Mouse (Mus musculus) frontal cortex, adult (tissue): ENCODE data around the gene Oaz2.
A peak's percentile ranks its signal among the peaks of the same experiment; 100 is the strongest.
"Not testable (repeated sequence)": the region's sequence is repeated elsewhere in the genome, so short reads cannot be mapped to it uniquely, and the experiment has no call there.

Experiments used
- ATAC-seq: cut with Nextera tagmentation; 2 replicates; pipeline ENCODE4 v1.9.2; 2017; ENCODE audit warnings: mild to moderate bottlenecking, moderate library complexity, mixed read lengths; ENCODE audit not compliant: low TSS enrichment

Oaz2 gene

DNA sequence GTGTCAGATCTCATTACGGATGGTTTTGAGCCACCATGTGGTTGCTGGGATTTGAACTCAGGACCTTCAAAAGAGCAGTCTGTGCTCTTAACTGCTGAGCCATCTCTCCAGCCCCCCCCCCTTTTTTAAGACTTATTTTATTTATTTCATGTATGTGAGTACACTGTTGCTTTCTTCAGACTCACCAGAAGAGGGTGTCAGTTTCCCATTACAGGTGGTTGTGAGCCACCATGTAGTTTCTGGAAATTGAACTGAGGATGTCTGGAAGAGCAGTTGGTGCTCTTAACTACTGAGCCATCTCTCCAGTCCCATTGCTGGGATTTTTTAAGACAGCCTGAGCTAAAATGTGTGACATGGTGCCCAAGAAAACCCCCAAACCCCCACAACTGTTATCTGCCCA lies 15.8 kb upstream of the Oaz2 start:
- not testable (repeated sequence) for ATAC-seq

DNA sequence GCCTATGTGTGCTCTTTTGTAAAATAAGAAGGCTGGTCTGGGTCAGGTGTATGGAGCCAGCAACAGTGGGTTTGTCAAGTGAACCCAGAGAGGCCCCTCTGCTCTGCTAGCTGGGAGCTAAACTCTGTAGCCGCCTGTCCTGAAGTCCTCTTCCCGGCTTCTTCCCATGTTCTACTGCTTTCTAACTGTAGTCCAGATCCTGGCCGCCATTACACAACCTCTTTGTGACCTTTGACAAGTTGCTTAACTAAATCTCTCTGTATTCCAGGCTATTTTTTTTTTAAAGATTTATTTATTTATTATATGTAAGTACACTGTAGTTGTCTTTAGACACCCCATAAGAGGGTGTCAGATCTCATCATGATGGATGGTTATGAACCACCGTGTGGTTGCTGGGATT lies 14.1 kb upstream of the Oaz2 start:
- no peak for ATAC-seq

DNA sequence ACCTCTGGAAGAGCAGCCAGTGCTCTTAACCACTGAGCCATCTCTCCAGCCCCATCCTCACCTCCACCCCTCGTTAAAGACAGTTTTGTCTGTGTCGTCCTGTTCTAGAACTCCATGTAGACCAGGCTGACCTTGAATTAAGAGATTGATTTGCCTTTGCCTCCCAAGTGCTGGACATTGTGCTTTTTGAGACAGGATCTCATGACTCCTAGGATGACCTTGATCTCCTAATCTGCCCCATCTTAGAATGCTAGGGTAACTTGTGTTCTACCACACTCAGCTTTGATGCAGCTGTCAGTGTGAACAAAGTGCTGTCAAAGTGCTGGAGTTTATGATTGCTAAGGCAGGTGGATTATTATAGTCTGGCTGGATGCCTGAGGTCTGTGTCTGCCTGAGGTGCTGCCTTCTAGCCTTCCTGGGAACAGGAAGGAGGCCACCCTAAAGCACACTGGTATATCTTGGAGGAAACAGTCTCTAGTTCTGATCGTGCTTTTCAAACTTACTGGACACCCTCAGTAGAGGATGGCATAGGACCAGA lies 13.0 kb upstream of the Oaz2 start:
- ATAC-seq: no peak

DNA sequence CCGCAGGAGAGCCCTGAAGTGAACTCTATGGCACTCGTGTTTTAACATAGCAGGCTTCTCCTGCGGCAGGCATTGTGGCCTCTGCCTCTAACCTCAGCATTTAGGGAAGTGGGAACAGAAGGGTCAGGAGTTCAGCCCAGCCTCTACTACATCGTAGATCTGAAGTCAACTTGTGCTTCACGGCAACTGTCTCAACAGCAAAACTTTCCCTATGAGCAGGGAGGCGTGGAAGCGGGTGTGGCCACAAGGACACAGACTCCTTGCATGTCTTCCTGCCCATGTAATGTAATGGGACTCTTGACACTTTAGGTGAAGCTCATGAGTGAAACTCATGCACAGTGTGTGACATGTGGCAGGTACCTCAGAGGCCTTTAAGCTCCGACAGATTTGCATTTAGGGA lies 12.3 kb upstream of the Oaz2 start:
- ATAC-seq: no peak

DNA sequence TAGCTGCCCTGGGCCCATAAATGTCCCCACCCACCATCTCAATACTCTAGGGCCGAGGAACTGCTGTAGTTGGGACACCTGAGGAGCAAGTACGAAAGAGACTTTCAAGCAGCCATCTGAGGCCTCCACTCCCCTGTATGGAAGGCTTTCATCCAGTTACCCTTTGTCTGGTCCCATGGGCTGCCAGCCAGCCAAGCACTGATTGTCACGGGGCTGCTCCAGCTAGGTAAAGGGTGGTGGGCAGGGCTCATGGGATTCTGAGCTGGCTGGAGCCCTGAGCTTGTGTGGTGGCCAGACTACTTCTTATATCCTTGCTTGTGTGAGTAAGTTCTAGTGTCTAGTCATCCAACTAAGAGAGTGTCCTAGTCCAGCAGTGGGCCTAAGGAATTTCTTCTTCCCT lies 10.6 kb upstream of the Oaz2 start:
- no peak for ATAC-seq

DNA sequence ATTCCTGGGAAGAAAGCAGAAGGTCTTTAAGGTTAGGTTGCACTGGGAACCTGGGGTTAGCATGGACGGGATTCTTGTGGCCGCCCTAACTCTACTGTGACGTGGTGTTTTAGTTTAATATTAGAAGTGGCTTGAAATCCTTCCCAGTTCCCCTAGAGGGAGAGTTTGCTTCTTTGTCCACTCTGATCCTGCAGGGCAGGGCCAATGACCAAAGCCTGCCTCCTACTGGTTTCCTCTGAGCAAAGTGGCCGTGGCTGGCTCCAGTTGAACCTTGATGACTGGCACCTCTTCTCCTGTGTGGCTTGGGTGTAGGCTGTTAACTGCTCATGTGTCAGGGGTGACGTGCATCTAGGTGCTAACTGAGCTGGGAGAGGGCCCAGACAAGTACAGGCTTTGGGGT lies 6.8 kb upstream of the Oaz2 start:
- no peak for ATAC-seq

DNA sequence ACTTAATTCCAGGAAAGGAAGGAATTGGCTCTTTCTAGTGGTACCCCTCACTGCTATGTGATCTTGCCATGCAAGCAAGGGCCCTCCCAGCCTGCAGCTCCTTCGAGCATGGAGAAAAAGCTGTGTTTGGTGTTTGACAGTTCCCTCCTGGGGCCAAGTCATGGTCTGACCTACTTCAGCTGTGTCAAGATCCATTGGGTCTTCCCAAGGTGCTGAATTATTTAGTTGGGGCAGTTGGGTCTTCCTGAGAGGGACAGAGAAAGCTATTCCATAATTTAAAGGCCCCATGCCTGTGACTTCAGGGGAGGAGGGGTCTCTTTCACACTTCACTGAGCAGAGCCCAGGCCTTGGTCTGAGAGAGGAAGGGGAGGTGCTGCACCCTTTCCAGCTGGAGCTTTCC lies 6.3 kb upstream of the Oaz2 start:
- ATAC-seq: no peak

DNA sequence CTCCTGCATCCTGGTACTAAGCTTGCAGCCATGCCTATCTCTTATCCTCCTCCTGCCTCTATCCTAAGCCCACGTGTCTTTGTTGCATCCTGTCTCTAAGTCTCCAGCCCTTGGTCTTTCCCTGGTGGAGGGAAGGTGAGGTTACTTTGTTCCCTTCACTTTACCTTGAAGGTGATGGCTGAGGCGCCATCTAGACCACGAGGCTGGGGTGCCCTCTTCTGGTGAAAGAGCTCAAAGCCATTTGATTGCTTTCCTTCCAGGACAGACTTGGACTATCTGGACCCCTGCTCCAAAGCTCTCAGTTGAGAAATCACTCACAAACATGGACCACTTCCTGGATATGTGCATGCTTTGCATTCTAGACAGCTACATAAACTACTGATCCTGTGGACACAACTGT lies 3.6 kb upstream of the Oaz2 start:
- peak; percentile 69; the same call in 1 of the 2 replicates for ATAC-seq

DNA sequence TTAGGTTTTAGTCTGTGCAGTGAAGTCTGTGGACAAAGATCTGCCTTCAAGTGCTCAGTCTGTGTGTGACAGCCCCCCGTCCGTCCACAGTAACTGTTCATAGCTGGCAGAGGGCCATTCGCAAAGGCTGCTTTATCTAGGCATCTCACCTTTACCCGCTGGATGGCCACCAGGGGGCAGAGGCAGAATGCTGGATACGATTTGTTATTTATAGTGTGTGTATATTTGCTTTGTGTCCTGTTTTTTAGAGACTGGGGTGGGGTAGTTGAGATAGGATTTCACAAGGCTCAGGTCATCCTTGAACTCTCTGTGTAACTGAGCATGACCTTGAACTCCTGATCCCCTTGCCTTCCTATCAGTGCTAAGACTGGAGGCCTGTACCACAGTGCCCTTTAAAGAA lies 1.8 kb upstream of the Oaz2 start:
- no peak for ATAC-seq

DNA sequence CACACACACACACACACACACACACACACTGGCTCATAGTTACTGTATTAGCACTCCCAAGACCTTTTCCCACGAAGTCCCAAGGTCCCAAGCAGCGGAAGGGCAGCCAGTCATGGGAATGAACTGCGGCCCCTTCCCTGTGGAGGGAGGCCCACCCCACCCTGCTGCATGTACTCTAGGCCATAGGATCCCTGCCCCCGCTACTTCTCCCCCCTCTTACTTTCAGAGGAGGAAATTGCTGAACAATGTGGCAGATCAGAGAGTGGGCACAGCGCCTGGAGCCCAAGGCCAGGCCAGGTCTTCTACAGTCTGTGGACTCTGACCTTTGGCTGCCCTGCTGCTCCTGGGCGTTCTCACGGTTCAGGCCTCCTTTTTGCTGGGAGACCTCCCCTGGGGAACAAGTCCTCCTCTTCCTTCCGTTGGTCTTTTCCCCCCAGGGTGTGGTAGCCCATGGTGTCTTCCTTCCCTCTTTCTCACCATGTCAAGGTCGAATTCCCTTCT lies 3.7 kb downstream of the Oaz2 start:
- no peak for ATAC-seq

DNA sequence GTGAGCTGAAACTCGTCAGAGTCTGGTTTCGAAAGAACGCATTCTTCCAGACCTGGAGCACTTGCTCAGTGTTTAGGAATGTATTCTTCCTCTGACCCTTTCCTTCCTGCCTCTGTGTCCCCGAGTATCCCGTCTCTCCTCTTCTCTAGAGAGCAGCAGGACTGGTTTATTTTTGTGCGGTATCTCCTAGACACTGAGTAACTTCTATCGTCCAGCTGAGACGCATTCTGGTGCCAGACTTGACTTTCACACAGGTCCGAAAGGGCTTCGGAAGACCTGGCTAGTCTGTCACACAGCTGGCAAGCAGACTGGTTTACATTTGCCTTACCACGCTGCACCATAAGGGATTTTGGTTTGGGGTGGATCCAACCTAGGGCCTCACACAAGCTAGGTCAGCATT lies 5.2 kb downstream of the Oaz2 start:
- no peak for ATAC-seq

DNA sequence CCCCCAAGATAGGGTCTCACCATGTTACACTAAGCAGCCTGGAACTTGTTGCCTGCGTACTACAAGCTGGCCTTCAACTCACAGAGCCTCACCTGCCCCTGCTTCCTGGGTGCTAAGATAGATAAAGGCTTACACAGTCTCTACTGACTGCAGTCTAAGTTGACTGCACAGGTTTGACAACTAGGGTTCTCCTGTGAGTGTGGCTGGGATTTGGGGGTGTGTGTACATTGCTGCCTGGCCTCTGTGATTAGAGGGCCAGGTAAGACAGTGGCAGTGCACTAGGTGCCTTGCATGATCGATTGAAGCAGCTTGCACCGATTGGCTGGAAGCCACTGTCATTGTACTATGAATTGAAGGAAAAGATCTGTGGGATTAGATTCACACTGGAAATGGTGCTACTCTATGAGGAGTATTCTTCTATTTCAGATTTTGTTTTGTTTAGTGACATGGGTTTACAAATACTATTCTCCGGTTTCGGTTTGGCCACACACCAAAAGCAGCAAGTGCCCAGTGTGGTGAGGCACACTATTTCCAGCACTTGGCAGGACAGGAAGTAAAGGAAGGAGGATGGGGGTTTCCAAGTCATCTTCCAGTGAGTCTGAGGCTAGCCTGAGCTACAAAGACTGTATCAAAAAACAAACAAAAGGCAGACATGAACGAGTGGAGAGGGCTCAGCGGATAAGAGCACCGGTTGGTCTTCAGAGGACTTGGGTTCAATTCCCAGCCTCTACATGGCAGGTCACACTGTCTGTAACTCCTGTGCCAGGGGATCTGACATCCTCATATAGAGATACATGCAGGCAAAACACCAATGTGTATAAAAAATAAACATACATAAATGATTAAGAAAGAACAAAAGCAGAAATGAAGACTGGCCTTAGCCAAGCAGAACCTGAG lies 7.9 kb downstream of the Oaz2 start:
- ATAC-seq: peak; percentile 3; the same call in 1 of the 2 replicates

DNA sequence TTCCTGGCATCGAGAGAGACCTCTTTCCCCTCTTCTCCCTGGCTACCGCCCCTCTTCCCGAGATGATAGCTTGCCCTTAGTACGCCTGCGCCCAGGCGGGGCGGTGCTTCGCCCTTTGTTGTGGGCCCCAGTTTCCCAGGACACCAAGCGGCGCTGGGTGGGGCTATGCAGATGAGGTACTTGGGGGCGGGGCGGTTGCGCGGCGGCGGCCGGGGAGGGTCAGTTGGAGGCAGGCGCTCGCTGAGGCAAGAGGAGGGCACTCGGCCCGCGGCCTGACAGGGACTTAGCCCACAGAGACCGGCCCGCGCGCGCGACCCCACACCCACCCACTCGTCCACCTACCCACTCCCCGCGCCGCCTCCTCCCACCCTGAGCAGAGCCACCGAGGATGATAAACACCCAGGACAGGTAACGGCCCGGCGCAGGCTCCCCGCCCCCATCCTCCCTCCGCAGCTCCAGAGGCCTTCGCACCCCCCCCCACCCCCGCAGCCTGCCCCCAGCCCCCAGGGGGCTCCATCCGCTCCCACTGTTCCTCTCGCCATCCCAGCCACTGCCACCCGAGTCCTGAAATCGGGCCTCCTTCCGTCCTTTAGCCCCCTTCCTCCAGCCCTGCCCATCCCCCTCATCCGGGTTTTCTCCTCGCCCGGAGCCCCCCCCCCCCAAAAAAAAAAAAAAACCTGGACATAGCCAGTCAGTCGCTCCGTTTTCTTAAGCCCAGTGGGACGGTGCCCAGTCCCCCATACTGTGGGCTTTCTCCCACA lies 8.7 kb downstream of the Oaz2 start:
- peak; percentile 90 for ATAC-seq

DNA sequence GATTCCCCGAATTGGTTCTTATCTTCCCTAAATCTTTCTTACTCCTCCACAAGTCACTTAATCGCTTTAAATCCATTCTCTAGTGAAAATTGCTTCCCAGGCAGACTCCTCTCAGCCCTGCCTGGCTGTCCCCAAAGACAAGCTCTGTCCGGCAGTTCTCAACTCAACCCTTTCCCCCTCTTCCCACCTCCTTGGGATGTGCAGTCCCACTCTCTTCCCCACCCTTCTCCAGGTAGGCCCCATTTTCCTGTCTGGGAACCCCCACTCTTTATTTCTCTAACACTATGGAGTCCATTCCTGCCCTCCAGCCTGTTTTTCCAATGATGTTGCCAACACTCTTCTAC lies 9.3 kb downstream of the Oaz2 start:
- no peak for ATAC-seq

DNA sequence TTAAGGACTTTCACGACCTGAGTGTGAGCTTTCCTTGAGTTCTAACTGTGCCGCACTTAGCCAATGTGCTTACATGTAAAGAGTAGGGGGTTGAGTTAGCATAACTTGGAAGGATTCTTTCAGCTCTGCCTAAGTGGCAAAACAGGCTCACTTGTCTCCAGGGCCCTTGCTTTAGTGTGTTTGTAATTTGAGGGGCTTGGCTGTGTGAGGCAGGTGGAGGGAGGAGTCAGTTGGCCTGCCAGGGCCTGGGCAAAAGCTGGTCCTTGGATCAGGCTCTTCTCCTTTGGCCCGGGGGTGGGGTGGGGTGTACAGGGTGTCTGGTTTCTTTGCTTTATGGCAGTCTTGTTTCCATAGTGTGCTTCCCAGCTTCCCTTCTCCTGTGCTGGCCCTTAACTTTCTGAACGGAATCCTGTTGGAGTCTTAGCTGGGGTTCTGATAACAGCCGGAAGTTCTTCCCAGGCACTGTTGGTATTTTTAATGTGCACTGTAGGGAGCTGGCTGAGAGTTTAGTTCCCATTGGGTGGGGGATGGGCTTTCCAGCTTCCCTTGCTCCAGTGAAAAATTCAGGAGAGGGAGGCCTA lies 11.5 kb downstream of the Oaz2 start:
- no peak for ATAC-seq

DNA sequence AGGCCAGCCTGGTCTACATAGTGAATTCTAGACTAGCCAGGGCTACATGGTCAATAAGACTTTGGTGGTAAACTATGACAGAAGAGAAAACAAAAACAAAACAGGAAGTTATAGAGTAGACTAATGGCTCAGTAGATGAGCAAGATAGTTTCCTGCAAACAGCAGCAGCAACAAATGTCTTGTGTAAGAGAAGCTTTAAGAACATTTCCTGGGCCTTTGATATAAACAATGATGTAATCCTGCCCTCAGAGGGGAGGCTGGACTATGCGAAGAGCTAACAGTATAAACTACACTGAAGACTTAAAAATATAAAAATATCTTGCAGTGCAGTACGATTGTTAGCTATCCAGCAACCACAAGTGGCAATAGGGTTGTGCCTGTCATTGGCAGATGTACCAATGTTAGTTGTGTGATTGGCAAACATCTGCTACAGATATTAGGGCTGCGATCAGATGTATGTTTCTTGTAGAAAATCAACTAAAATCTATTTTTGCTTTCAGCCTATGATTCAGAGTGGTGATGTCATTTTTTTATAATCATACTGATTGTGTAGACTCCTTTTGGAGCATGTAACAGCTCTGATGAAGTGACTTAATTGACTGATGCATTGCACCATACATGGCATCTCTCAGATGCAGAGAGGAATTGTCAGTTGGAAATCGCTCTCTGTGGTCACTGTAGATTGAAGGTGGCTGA lies 13.3 kb downstream of the Oaz2 start:
- peak; percentile 7; the same call in 1 of the 2 replicates for ATAC-seq

DNA sequence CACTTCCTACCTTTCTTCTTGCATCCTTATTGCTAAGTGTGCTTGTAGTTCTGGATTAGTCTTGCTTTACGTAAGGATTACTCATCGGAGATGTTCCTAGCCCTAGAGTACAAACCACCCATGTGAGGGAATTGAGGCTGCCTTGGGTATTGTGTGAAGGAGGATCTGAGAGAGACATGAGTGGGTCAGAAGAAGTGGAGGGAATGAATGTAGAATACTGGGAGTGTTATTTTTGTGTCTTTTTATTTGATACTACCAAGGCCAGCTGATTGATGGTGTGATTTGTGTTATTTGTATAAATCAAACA lies 13.8 kb downstream of the Oaz2 start:
- ATAC-seq: peak; percentile 68

DNA sequence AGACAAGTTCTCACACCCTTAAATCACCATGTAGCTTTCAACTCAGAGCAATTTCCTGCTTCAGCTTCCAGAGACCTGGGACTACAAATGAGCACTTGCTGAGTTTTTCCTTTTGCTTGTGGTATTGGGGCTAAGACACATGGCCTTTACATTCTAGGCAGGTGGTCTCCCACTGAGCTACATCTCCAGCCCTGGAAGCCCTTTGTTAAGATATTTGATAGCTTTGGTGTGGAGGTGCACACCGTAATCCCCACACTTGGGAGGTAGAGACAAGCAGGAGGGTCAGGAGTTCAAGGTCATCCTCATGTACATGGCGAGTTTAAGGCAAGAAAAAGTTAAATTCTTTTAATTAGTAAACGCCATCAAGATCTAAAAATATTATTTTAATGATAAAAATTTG lies 14.4 kb downstream of the Oaz2 start:
- ATAC-seq: no peak

DNA sequence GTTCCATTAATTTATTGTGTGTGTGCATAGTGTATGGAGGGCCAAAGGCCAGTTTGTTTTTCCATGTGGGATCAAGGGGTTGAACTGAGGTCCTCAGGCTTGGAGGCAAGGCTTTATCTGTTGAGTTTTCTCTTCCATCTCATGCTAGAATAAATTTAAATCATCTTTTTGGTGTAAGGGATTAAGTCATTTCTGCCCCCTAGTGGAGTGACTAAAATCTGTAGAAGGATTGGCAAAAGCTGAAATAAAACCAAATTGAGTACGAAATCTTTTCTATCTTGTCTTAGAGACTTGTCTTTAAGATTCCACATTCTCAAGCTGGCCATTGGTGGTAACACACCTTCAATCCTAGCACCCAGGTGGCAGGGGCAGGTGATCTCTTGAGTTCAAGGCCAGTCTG lies 15.2 kb downstream of the Oaz2 start:
- ATAC-seq: no peak

DNA sequence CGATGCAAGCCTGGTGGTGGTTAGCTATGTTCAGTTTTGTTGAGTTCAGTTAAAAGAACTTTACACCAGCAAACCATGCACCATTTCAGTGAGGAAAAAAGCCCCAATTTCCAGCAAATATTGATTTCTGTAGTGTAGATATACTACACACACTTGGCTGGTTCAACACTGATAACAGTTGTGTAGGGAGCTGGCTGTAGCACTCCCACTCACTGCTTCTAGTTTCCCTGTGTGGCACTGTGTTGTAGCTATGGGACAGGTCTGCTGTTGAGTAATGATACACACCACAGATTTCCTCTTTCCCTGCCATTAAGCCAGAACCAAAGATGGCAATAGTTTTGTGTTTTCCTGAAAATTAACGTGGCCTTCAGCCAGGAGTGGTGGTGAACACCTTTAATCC lies 16.9 kb downstream of the Oaz2 start:
- ATAC-seq: no peak

DNA sequence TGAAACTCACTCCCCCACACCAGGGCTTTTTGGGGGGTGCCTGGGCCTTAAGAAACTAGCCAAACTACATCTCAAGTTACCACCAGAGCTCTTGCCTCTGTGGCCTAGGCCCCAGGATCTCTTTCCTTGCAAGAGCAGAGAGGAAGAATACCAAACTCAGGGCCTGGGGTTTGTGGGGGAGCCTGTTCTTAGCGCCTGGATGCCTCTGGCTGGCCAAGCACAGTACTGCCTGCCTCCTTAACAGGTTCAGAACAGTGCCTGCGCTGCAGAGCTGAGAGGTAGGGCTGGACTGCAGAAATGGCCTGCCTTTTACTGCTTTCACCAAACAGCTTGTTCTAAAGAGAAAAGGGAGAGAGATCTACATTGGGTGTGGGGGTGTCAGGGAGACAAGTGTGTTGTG lies 22.1 kb downstream of the Oaz2 start:
- ATAC-seq: 0 out of 2 replicates have a peak, but pooled peaks have one; percentile 21

DNA sequence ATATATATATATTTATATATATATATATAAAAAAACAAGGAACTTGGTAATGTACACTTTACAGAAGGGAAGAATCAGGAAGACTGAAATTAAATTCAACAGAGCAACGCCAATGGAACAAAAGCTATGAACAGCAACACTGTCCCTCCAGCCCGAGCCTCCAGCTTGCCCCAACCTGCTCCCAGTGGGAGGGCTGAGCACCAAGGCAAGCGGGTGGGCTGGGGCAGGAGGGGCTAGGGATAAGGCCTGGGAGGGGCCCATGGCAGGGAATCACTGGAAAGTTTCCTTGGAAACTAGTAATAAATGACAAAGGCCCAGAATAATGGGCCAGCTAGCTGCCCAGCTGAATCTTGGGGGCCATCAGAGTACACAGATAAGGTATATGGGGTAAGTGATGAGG lies 24.7 kb downstream of the Oaz2 start:
- ATAC-seq: no peak
